Mouse (Mus musculus): ENCODE results near the gene Ripk3. TPM values are rescaled to one million over a fixed set of nuclear protein-coding genes. Genes with fewer than 3 reads are reported as not detected.
A peak's percentile ranks its signal among the peaks of the same experiment; 100 is the strongest.

Ripk3 gene
- polyA plus RNA-seq, 1 experiment from 2014 or later, result 43.3 TPM

GRCm38 (mm10) chr14:55826142-55826541 is 37.5 kb upstream of the Ripk3 start:
- Histone ChIP-seq H3K9ac (ENCODE audit: low read depth, low read length) (peak overlapping the region; percentile 80), H3K36me3 (ENCODE audit: control insufficient read depth, insufficient read depth, low read length) (peaks cover 24% of the 10 kb centered on the region), H3K9me3 (ENCODE audit: control insufficient read depth, low read length) (no peaks in the 10 kb centered on the region), H3K4me3 (ENCODE audit: low read length) (peak overlapping the region; percentile 83), H3K27me3 (ENCODE audit: control insufficient read depth, insufficient read depth, low read length) (no peaks in the 10 kb centered on the region), H3K4me2 (replicated peaks; ENCODE audit: low read depth, low read length) (peak overlapping the region; percentile 81), H3K27ac (ENCODE audit: low read depth, low read length) (peak overlapping the region; percentile 97; the same call in 1 of the 2 replicates), H3K4me1 (ENCODE audit: control insufficient read depth, insufficient read depth, low read length) (peaks cover 31% of the 10 kb centered on the region)
- ATAC-seq (ENCODE audit: low FRiP score, low TSS enrichment), result no peak
- 3% methylated on average over 15 of the region's 15 CpGs for WGBS

- Histone ChIP-seq H3K9ac (ENCODE audit: low read depth, low read length) (peak overlapping the region; percentile 80), H3K9me3 (ENCODE audit: control insufficient read depth, low read length) (no peaks in the 10 kb centered on the region), H3K27me3 (ENCODE audit: control insufficient read depth, insufficient read depth, low read length) (no peaks in the 10 kb centered on the region), H3K4me3 (ENCODE audit: low read length) (peak overlapping the region; percentile 83), H3K36me3 (ENCODE audit: control insufficient read depth, insufficient read depth, low read length) (peaks cover 17% of the 10 kb centered on the region), H3K4me2 (replicated peaks; ENCODE audit: low read depth, low read length) (peak overlapping the region; percentile 81), H3K4me1 (ENCODE audit: control insufficient read depth, insufficient read depth, low read length) (peaks cover 31% of the 10 kb centered on the region), H3K27ac (ENCODE audit: low read depth, low read length) (peak overlapping the region; percentile 97)
- ATAC-seq (ENCODE audit: low FRiP score, low TSS enrichment), result no peak; the same call in 1 of the 2 replicates
- under 1% methylated on average over 26 of the region's 37 CpGs for WGBS
These were observed 36.8 kb upstream of the Ripk3 start for GRCm38 (mm10) chr14:55825216-55826051.

GRCm38 (mm10) chr14:55824481-55825215 is 36.0 kb upstream of the Ripk3 start:
- Histone ChIP-seq H3K4me3 (ENCODE audit: low read length) (peak overlapping the region; percentile 83), H3K36me3 (ENCODE audit: control insufficient read depth, insufficient read depth, low read length) (peaks cover 10% of the 10 kb centered on the region), H3K27me3 (ENCODE audit: control insufficient read depth, insufficient read depth, low read length) (no peaks in the 10 kb centered on the region), H3K4me2 (replicated peaks; ENCODE audit: low read depth, low read length) (peak overlapping the region; percentile 81), H3K4me1 (ENCODE audit: control insufficient read depth, insufficient read depth, low read length) (peaks cover 31% of the 10 kb centered on the region), H3K9ac (ENCODE audit: low read depth, low read length) (peak overlapping the region; percentile 80), H3K27ac (ENCODE audit: low read depth, low read length) (peak overlapping the region; percentile 97), H3K9me3 (ENCODE audit: control insufficient read depth, low read length) (no peaks in the 10 kb centered on the region)
- under 1% methylated on average over 29 of the region's 32 CpGs for WGBS
- ATAC-seq (ENCODE audit: low FRiP score, low TSS enrichment), result peak; percentile 8

- H3K27ac ChIP-seq (ENCODE audit: low read depth, low read length), result peak overlapping the region; percentile 97
- no peaks in the 10 kb centered on the region for H3K27me3 ChIP-seq (ENCODE audit: control insufficient read depth, insufficient read depth, low read length)
- peak overlapping the region; percentile 81 for H3K4me2 ChIP-seq (replicated peaks; ENCODE audit: low read depth, low read length)
- H3K9ac ChIP-seq (ENCODE audit: low read depth, low read length), result peak overlapping the region; percentile 80; the same call in 1 of the 2 replicates
- peaks cover 4% of the 10 kb centered on the region for H3K36me3 ChIP-seq (ENCODE audit: control insufficient read depth, insufficient read depth, low read length)
- ATAC-seq (ENCODE audit: low FRiP score, low TSS enrichment), result peak; percentile 5; the same call in 1 of the 2 replicates
- H3K4me1 ChIP-seq (ENCODE audit: control insufficient read depth, insufficient read depth, low read length), result peaks cover 26% of the 10 kb centered on the region
- no peaks in the 10 kb centered on the region for H3K9me3 ChIP-seq (ENCODE audit: control insufficient read depth, low read length)
- H3K4me3 ChIP-seq (ENCODE audit: low read length), result peak overlapping the region; percentile 83
- WGBS, result 0% methylated on average over 10 of the region's 10 CpGs
These were observed 35.4 kb upstream of the Ripk3 start for GRCm38 (mm10) chr14:55824001-55824480.

GRCm38 (mm10) chr14:55822991-55823762 is 34.5 kb upstream of the Ripk3 start, which contains the start of gene Nfatc4:
Gene Nfatc4, plus strand, starts transcription at chr14:55823144.
- peak within 1 kb of the TSS; percentile 97 for H3K27ac ChIP-seq (ENCODE audit: low read depth, low read length)
- 1% methylated on average over 31 of the region's 46 CpGs for WGBS
- H3K9me3 ChIP-seq (ENCODE audit: control insufficient read depth, low read length), result no peaks in the 10 kb centered on the region
- H3K9ac ChIP-seq (ENCODE audit: low read depth, low read length), result peak within 1 kb of the TSS; percentile 80
- no peaks in the 10 kb centered on the region; the same call in 1 of the 2 replicates for H3K36me3 ChIP-seq (ENCODE audit: control insufficient read depth, insufficient read depth, low read length)
- no peaks in the 10 kb centered on the region for H3K27me3 ChIP-seq (ENCODE audit: control insufficient read depth, insufficient read depth, low read length)
- peak; percentile 90 for ATAC-seq (ENCODE audit: low FRiP score, low TSS enrichment)
- peak within 1 kb of the TSS; percentile 83 for H3K4me3 ChIP-seq (ENCODE audit: low read length)
- peak within 1 kb of the TSS; percentile 81 for H3K4me2 ChIP-seq (replicated peaks; ENCODE audit: low read depth, low read length)
- peaks cover 18% of the 10 kb centered on the region for H3K4me1 ChIP-seq (ENCODE audit: control insufficient read depth, insufficient read depth, low read length)

GRCm38 (mm10) chr14:55822435-55822990 is 33.8 kb upstream of the Ripk3 start:
- H3K9me3 ChIP-seq (ENCODE audit: control insufficient read depth, low read length), result no peaks in the 10 kb centered on the region
- WGBS, result 5% methylated on average over 13 of the region's 13 CpGs
- no peak for ATAC-seq (ENCODE audit: low FRiP score, low TSS enrichment)

GRCm38 (mm10) chr14:55820576-55820975 is 31.9 kb upstream of the Ripk3 start:
- H3K9me3 ChIP-seq (ENCODE audit: control insufficient read depth, low read length), result no peaks in the 10 kb centered on the region
- H3K4me1 ChIP-seq (ENCODE audit: control insufficient read depth, insufficient read depth, low read length), result 0 out of 2 replicates have a peak, but pooled peaks cover 4% of the 10 kb centered on the region
- no peak overlapping the region for H3K27ac ChIP-seq (ENCODE audit: low read depth, low read length)
- H3K9ac ChIP-seq (ENCODE audit: low read depth, low read length), result no peak overlapping the region
- WGBS, result 89% methylated on average over 9 of the region's 9 CpGs
- no peaks in the 10 kb centered on the region for H3K27me3 ChIP-seq (ENCODE audit: control insufficient read depth, insufficient read depth, low read length)
- no peak overlapping the region for H3K4me2 ChIP-seq (replicated peaks; ENCODE audit: low read depth, low read length)
- no peaks in the 10 kb centered on the region for H3K36me3 ChIP-seq (ENCODE audit: control insufficient read depth, insufficient read depth, low read length)
- H3K4me3 ChIP-seq (ENCODE audit: low read length), result no peak overlapping the region
- no peak for ATAC-seq (ENCODE audit: low FRiP score, low TSS enrichment)

More at GRCm38 (mm10) chr14:55822435-55822990, 33.8 kb upstream of the Ripk3 start:
- peak overlapping the region; percentile 80; the same call in 1 of the 2 replicates for H3K9ac ChIP-seq (ENCODE audit: low read depth, low read length)
- H3K27me3 ChIP-seq (ENCODE audit: control insufficient read depth, insufficient read depth, low read length), result no peaks in the 10 kb centered on the region
- peaks cover 15% of the 10 kb centered on the region for H3K4me1 ChIP-seq (ENCODE audit: control insufficient read depth, insufficient read depth, low read length)
- H3K27ac ChIP-seq (ENCODE audit: low read depth, low read length), result peak overlapping the region; percentile 97
- H3K36me3 ChIP-seq (ENCODE audit: control insufficient read depth, insufficient read depth, low read length), result no peaks in the 10 kb centered on the region; the same call in 1 of the 2 replicates
- H3K4me2 ChIP-seq (replicated peaks; ENCODE audit: low read depth, low read length), result peak overlapping the region; percentile 81
- peak overlapping the region; percentile 83 for H3K4me3 ChIP-seq (ENCODE audit: low read length)

- H3K36me3 ChIP-seq (ENCODE audit: control insufficient read depth, insufficient read depth, low read length), result no peaks in the 10 kb centered on the region
- ATAC-seq (ENCODE audit: low FRiP score, low TSS enrichment), result no peak
- H3K27me3 ChIP-seq (ENCODE audit: control insufficient read depth, insufficient read depth, low read length), result no peaks in the 10 kb centered on the region
- no peak overlapping the region for H3K4me3 ChIP-seq (ENCODE audit: low read length)
- H3K4me1 ChIP-seq (ENCODE audit: control insufficient read depth, insufficient read depth, low read length), result 0 out of 2 replicates have a peak, but pooled peaks cover 4% of the 10 kb centered on the region
- H3K27ac ChIP-seq (ENCODE audit: low read depth, low read length), result no peak overlapping the region
- 82% methylated on average over 7 of the region's 7 CpGs for WGBS
- H3K9ac ChIP-seq (ENCODE audit: low read depth, low read length), result no peak overlapping the region
- H3K4me2 ChIP-seq (replicated peaks; ENCODE audit: low read depth, low read length), result no peak overlapping the region
- H3K9me3 ChIP-seq (ENCODE audit: control insufficient read depth, low read length), result no peaks in the 10 kb centered on the region
These were observed 31.3 kb upstream of the Ripk3 start for GRCm38 (mm10) chr14:55819845-55820405.
